Mouse (Mus musculus): ENCODE measurements at regions not wholly inside any gene's neighbourhood (a gene's known extent, or its start where the extent isn't known, plus 50 kb on each side); places are given as distances from the start of the nearest gene placed in this dataset.

DNA sequence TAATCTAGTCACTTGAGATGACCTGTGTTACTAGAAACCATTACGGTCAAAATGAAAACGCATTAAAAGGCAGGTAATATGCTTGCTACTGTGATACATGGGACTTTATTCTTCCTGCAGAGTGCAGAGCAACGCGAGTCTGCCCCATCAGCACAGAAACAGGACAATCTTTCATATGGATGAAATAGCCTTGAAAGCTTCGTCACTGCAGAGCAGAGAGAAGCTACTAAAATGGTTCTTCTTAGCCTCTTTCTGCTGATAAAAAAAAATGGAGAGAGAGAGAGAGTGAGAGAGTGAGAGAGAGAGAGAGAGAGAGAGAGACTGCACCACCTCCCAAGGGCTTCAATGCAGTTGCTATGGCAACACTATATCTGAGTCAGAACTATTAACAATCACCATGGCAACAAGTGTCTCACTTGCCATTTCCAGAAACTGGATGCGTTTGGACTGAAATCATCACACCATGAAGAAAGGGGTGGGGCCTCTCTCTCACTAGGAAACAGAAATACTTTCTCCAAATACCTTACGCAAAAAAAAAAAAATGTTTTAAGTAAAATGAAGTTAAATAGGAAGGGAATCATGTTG is 157.8 kb upstream of the Zbtb20 start:
- H3K27ac ChIP-seq (ENCODE audit: low read depth, low read length): peak overlapping the region; percentile 88
- peak; percentile 90 for ATAC-seq
- H3K36me3 ChIP-seq (ENCODE audit: control insufficient read depth, insufficient read depth, low read length): no peaks in the 10 kb centered on the region
- H3K9ac ChIP-seq (ENCODE audit: low read length): no peak overlapping the region
- no peaks in the 10 kb centered on the region for H3K9me3 ChIP-seq (replicated peaks; ENCODE audit: control insufficient read depth, low read length)
- peaks cover 18% of the 10 kb centered on the region for H3K4me1 ChIP-seq (ENCODE audit: control insufficient read depth, insufficient read depth, low read length)
- no peak overlapping the region for H3K4me3 ChIP-seq (ENCODE audit: low read depth, low read length)
- no peaks in the 10 kb centered on the region for H3K27me3 ChIP-seq (replicated peaks; ENCODE audit: control insufficient read depth, insufficient read depth, low read length)
- peak overlapping the region; percentile 28 for H3K4me2 ChIP-seq (ENCODE audit: low read length)
- peak; percentile 97 for DNase-seq (ENCODE audit: low spot score)
- WGBS: 46% methylated on average over 7 of the region's 7 CpGs

DNA sequence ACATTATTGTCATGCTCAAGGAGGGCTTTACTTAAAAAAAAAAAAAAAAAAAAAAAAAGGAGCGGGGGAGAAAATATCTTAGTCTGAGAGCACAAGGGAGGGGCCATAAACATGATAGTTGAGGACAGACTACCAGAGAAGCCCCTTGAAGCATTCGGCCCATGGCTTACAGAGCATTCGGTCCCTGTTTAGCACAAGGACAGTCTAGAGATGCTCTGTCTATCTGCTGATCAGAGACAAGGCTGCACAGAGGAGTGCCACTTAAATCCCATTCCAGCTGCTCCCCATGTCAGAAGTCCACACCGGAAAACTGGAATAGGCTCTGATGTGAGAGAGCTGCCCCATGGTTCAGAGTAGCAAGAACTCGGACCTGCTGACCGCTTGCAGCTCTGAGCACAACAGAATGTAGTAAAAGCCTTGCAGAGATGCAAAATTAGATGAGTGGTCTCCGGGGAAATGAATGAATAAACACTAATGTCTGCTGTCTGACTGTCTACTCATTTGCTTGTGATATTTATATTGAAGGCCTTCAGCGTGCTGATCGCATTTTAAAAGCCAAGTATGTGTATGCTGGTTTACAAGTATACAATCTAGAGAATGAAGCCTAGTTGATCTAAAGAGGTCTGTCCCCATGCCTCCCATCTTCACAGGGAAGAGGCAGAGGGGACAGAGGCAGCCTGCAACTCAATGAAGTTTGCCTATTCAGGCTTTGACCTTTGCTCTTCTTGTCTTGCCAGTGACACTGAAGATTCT is 158.4 kb upstream of the Zbtb20 start:
- no peaks in the 10 kb centered on the region for H3K36me3 ChIP-seq (ENCODE audit: control insufficient read depth, insufficient read depth, low read length)
- 84% methylated on average over 9 of the region's 9 CpGs for WGBS
- H3K9me3 ChIP-seq (replicated peaks; ENCODE audit: control insufficient read depth, low read length): no peaks in the 10 kb centered on the region
- no peak overlapping the region for H3K4me3 ChIP-seq (ENCODE audit: low read depth, low read length)
- H3K4me1 ChIP-seq (ENCODE audit: control insufficient read depth, insufficient read depth, low read length): peaks cover 17% of the 10 kb centered on the region
- DNase-seq (ENCODE audit: low spot score) (peak; percentile 37), ATAC-seq (peak; percentile 42; the same call in 1 of the 2 replicates)
- H3K27me3 ChIP-seq (replicated peaks; ENCODE audit: control insufficient read depth, insufficient read depth, low read length): no peaks in the 10 kb centered on the region
- peak overlapping the region; percentile 28 for H3K4me2 ChIP-seq (ENCODE audit: low read length)
- H3K27ac ChIP-seq (ENCODE audit: low read depth, low read length): peak overlapping the region; percentile 88
- H3K9ac ChIP-seq (ENCODE audit: low read length): no peak overlapping the region

DNA sequence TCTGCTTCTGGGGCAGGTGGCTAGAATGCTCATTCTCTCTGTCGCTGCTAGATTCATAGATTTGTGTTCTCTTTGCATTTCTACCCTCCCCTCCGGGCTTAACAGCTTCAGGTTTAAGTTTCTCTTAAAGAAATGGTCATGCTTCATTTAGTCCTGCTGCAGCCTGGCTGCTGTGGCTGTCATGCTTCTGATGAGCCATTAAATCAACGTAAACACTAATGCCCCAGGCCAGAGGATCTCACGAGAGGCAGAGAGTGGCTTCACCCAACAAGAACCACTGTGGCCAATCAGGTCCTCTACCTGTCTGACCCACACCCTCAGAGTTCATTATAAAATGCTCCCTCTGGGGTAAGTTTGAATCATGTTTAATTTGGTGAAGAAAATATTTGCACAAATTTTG is 173.0 kb upstream of the Zbtb20 start:
- 45% methylated on average over 4 of the region's 4 CpGs for WGBS
- DNase-seq (ENCODE audit: low spot score): no peak
- no peak overlapping the region for H3K27ac ChIP-seq (ENCODE audit: low read depth, low read length)

DNA sequence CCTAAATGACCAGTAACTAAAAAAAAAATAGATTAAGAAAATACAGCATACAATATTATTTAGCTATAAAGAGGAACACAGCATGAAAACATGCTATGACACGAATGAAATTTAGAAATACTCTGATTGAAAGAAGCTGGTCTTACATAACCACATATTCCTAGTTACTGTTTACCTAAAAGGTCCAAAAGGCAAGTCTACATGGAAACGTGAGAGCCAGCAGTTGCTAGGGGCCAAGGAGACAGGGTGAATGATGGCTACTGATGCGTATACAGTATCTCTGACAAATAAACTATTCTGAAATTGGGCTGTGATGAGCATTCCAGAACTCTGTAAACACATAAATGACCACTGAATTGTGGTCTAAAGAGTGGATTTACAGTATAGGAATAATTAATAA is 194.5 kb upstream of the Zbtb20 start:
- H3K9ac ChIP-seq (ENCODE audit: low read length): no peak overlapping the region
- no peaks in the 10 kb centered on the region for H3K36me3 ChIP-seq (ENCODE audit: control insufficient read depth, insufficient read depth, low read length)
- peaks cover 4% of the 10 kb centered on the region; the same call in 1 of the 2 replicates for H3K9me3 ChIP-seq (replicated peaks; ENCODE audit: control insufficient read depth, low read length)
- WGBS: 85% methylated on average over 3 of the region's 3 CpGs
- no peaks in the 10 kb centered on the region for H3K27me3 ChIP-seq (replicated peaks; ENCODE audit: control insufficient read depth, insufficient read depth, low read length)
- H3K27ac ChIP-seq (ENCODE audit: low read depth, low read length): no peak overlapping the region
- DNase-seq (ENCODE audit: low spot score) (no peak), ATAC-seq (no peak)
- H3K4me1 ChIP-seq (ENCODE audit: control insufficient read depth, insufficient read depth, low read length): no peaks in the 10 kb centered on the region
- H3K4me2 ChIP-seq (ENCODE audit: low read length): no peak overlapping the region
- no peak overlapping the region for H3K4me3 ChIP-seq (ENCODE audit: low read depth, low read length)

More for the DNA sequence above, 173.0 kb upstream of the Zbtb20 start:
- H3K4me2 ChIP-seq (ENCODE audit: low read length): no peak overlapping the region
- H3K36me3 ChIP-seq (ENCODE audit: control insufficient read depth, insufficient read depth, low read length): no peaks in the 10 kb centered on the region
- ATAC-seq: no peak
- H3K4me1 ChIP-seq (ENCODE audit: control insufficient read depth, insufficient read depth, low read length): no peaks in the 10 kb centered on the region
- no peaks in the 10 kb centered on the region for H3K9me3 ChIP-seq (replicated peaks; ENCODE audit: control insufficient read depth, low read length)
- no peaks in the 10 kb centered on the region for H3K27me3 ChIP-seq (replicated peaks; ENCODE audit: control insufficient read depth, insufficient read depth, low read length)
- H3K9ac ChIP-seq (ENCODE audit: low read length): no peak overlapping the region
- no peak overlapping the region for H3K4me3 ChIP-seq (ENCODE audit: low read depth, low read length)

DNA sequence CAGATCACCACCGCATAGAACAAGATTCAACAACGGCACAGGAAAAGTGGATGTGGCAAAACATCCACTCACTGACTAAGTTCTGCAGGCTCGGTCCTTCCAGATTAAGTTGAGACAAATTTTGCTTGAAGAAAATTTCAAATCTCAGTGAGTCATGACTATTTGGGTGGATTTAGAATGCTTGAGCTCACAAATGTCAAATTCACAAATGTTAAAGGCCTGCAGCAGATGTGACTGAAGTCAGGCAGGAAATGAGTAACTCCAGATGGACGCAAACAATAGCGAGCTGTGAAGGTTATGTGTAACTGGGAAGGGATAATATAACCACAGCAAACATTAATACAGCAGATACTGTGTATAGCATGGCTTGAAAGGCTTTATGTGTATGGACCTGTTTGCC is 198.5 kb upstream of the Zbtb20 start:
- no peak overlapping the region for H3K27ac ChIP-seq (ENCODE audit: low read depth, low read length)
- H3K36me3 ChIP-seq (ENCODE audit: control insufficient read depth, insufficient read depth, low read length): no peaks in the 10 kb centered on the region
- no peak overlapping the region for H3K4me3 ChIP-seq (ENCODE audit: low read depth, low read length)
- H3K27me3 ChIP-seq (replicated peaks; ENCODE audit: control insufficient read depth, insufficient read depth, low read length): no peaks in the 10 kb centered on the region
- H3K9ac ChIP-seq (ENCODE audit: low read length): no peak overlapping the region
- H3K4me2 ChIP-seq (ENCODE audit: low read length): no peak overlapping the region
- H3K4me1 ChIP-seq (ENCODE audit: control insufficient read depth, insufficient read depth, low read length): no peaks in the 10 kb centered on the region
- ATAC-seq (no peak), DNase-seq (ENCODE audit: low spot score) (no peak)
- WGBS: 93% methylated on average over 5 of the region's 5 CpGs
- H3K9me3 ChIP-seq (replicated peaks; ENCODE audit: control insufficient read depth, low read length): no peaks in the 10 kb centered on the region

DNA sequence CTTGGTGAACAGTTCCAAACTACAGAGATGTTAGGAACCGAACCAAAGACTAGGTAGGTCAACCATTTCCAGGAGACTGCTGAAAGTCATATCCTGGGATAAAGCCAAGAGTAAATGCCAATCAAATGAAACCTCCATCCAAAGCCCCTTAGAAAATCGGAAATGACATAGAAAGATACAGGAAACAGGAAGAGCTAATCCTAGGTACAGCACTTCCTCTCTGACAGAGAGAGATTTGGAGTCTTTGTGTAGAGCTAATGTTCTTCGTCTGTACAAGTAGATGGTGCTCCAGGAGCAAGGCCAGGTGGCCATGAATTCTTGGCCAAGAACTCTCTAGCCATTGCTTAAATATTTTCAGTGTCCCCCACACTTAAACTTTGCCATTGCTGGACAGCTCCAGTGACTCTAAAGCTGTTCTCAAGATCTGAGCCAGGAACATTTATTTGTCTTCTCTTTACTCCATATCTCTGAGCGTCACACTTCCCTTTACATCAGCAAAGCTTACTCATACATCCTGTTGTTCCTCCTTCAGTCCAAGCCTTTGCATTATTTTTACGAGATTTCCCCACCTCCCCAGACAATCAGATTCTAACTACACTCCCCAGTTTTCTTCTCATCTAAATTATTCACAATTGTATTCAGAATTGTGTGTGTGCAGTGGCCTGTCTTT is 199.1 kb upstream of the Zbtb20 start:
- no peak for DNase-seq (ENCODE audit: low spot score)

DNA sequence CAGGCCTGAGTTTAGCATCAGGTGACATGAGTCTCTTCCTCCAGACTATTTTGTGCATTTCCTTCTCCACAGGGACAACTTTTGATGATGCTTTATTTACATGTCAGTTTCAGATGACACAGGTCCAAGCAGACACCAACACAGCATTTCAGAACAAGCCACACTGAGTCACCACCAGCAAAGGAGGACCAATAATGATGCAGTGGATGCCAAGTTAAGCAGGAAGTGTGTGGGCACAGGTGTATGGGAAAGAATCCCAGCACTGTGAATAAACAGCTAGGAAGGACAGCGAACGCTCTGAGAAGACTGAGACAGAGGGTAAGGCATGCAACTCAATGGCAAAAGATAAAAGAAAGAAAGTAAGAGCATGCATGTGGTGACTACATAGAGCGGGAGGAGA is 200.7 kb upstream of the Zbtb20 start:
- H3K4me2 ChIP-seq (ENCODE audit: low read length): no peak overlapping the region
- ATAC-seq (no peak), DNase-seq (ENCODE audit: low spot score) (no peak)
- 98% methylated on average over 3 of the region's 3 CpGs for whole genome bisulfite sequencing
- H3K4me1 ChIP-seq (ENCODE audit: control insufficient read depth, insufficient read depth, low read length): no peaks in the 10 kb centered on the region
- H3K27ac ChIP-seq (ENCODE audit: low read depth, low read length): no peak overlapping the region
- H3K27me3 ChIP-seq (replicated peaks; ENCODE audit: control insufficient read depth, insufficient read depth, low read length): no peaks in the 10 kb centered on the region
- no peaks in the 10 kb centered on the region for H3K36me3 ChIP-seq (ENCODE audit: control insufficient read depth, insufficient read depth, low read length)
- H3K4me3 ChIP-seq (ENCODE audit: low read depth, low read length): no peak overlapping the region
- H3K9ac ChIP-seq (ENCODE audit: low read length): no peak overlapping the region
- H3K9me3 ChIP-seq (replicated peaks; ENCODE audit: control insufficient read depth, low read length): no peaks in the 10 kb centered on the region

More for the DNA sequence above, 199.1 kb upstream of the Zbtb20 start:
- Histone ChIP-seq H3K4me1 (ENCODE audit: control insufficient read depth, insufficient read depth, low read length) (no peaks in the 10 kb centered on the region), H3K27me3 (replicated peaks; ENCODE audit: control insufficient read depth, insufficient read depth, low read length) (no peaks in the 10 kb centered on the region), H3K9ac (ENCODE audit: low read length) (no peak overlapping the region), H3K9me3 (replicated peaks; ENCODE audit: control insufficient read depth, low read length) (no peaks in the 10 kb centered on the region), H3K27ac (ENCODE audit: low read depth, low read length) (no peak overlapping the region), H3K4me2 (ENCODE audit: low read length) (no peak overlapping the region), H3K36me3 (ENCODE audit: control insufficient read depth, insufficient read depth, low read length) (no peaks in the 10 kb centered on the region), H3K4me3 (ENCODE audit: low read depth, low read length) (no peak overlapping the region)
- 91% methylated on average over 5 of the region's 5 CpGs for WGBS
- ATAC-seq: no peak

DNA sequence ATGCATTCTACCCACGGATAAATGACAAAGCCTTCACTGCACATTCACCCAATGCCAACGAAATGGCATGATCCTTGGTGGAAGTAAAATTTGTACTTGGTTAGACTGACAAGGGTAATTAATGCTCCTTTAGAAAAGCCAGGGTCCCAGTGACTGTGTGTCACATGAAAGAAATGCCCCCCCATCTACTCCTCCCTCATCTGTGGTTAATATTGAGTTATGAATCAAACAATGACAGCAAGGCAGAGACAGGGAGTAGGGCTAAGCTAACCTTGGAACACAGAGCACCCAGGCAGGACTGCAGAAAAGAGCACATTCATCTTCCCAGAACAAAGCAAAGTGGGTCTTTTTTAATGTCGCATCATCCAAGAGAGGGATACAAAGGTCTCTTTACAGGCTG is 209.1 kb upstream of the Zbtb20 start:
- H3K4me1 ChIP-seq (ENCODE audit: control insufficient read depth, insufficient read depth, low read length): no peaks in the 10 kb centered on the region
- H3K4me3 ChIP-seq (ENCODE audit: low read depth, low read length): no peak overlapping the region
- DNase-seq (ENCODE audit: low spot score): peak; percentile 7
- H3K27me3 ChIP-seq (replicated peaks; ENCODE audit: control insufficient read depth, insufficient read depth, low read length): no peaks in the 10 kb centered on the region
- H3K9me3 ChIP-seq (replicated peaks; ENCODE audit: control insufficient read depth, low read length): no peaks in the 10 kb centered on the region
- no peaks in the 10 kb centered on the region for H3K36me3 ChIP-seq (ENCODE audit: control insufficient read depth, insufficient read depth, low read length)
- no peak overlapping the region for H3K4me2 ChIP-seq (ENCODE audit: low read length)
- 50% methylated on average over 3 of the region's 3 CpGs for WGBS
- H3K27ac ChIP-seq (ENCODE audit: low read depth, low read length): no peak overlapping the region
- no peak for ATAC-seq
- H3K9ac ChIP-seq (ENCODE audit: low read length): no peak overlapping the region

All from forebrain, embryonic 14.5 days (tissue).